Mouse (Mus musculus) heart, adult 9 months (tissue): ENCODE data around the gene Gm10408.
"Not testable (repeated sequence)": the region's sequence is repeated elsewhere in the genome, so short reads cannot be mapped to it uniquely, and the experiment has no call there.

Source experiments
- DNase-seq, 2 experiments: peaks; one replicate each; pipeline ENCODE4 v3.0.0; 2022; ENCODE audit warnings: low spot score in 2 of 2

Gm10408 gene

GRCm38 (mm10) chr14:3449079-3449478, at the start of gene Gm10408:
TSS of gene Gm10408 (plus strand) at chr14:3449379.
- not testable (repeated sequence) for DNase-seq

- not testable (repeated sequence) for DNase-seq
Measured at GRCm38 (mm10) chr14:3412314-3412713, 36.9 kb upstream of the Gm10408 start, which contains the start of gene Gm10409. TSS of gene Gm10409 (plus strand) at chr14:3412614.

GRCm38 (mm10) chr14:3427803-3428202, 21.4 kb upstream of the Gm10408 start, which contains the start of gene Gm3005:
TSS of gene Gm3005 (plus strand) at chr14:3428103.
- not testable (repeated sequence) for DNase-seq
